Mouse (Mus musculus): ENCODE results near the gene Gm45711. TPM values are rescaled to one million over a fixed set of nuclear protein-coding genes. Genes with fewer than 3 reads are reported as not detected.

The Gm45711 gene
- polyA plus RNA-seq, 1 experiment: not detected

DNA sequence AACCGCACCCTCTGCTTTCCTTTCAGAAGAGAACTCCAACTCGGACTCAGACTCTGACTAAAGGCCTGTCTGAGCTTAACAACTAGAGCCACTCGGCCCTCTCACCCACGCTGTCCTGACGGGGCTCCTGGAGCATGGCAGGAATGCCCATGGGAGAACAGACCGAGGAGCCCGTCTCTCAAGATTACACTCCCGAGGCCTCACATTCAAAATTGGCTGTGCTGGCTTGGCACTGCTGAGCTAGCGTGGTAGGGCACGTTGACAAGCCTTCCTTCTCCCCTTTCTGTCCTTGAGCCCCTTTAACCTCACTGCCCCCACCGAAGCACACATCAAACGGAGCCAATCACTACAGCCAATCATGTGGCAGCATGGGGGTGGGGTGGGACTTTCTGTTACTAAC, 36.8 kb upstream of the Gm45711 start:
- no peaks in the 10 kb centered on the region for H3K4me1 ChIP-seq (ENCODE audit: control insufficient read depth, insufficient read depth, low read length)
- H3K4me3 ChIP-seq (ENCODE audit: low read depth, low read length): no peak overlapping the region
- no peaks in the 10 kb centered on the region for H3K9me3 ChIP-seq (replicated peaks; ENCODE audit: control insufficient read depth, insufficient read depth, low read length, poor library complexity, severe bottlenecking)
- H3K9ac ChIP-seq (ENCODE audit: low read depth, poor library complexity, severe bottlenecking): no peak overlapping the region
- no peak overlapping the region for H3K27ac ChIP-seq (ENCODE audit: insufficient read depth, low read length)
- H3K36me3 ChIP-seq (ENCODE audit: control insufficient read depth, insufficient read depth, low read length, poor library complexity, severe bottlenecking): no peaks in the 10 kb centered on the region; the same call in 1 of the 2 replicates
- H3K27me3 ChIP-seq (ENCODE audit: control insufficient read depth, insufficient read depth, low read length, poor library complexity, severe bottlenecking): no peaks in the 10 kb centered on the region
- no peak for TF ChIP-seq POLR2A (IDR thresholded peaks at IDR 0.05; ENCODE audit: insufficient read depth, low read length)
- TF ChIP-seq CTCF (IDR thresholded peaks at IDR 0.05; ENCODE audit: low read depth, low read length): no peak
- TF ChIP-seq EP300 (IDR thresholded peaks at IDR 0.05; ENCODE audit: insufficient read depth, low read depth, low read length): no peak

DNA sequence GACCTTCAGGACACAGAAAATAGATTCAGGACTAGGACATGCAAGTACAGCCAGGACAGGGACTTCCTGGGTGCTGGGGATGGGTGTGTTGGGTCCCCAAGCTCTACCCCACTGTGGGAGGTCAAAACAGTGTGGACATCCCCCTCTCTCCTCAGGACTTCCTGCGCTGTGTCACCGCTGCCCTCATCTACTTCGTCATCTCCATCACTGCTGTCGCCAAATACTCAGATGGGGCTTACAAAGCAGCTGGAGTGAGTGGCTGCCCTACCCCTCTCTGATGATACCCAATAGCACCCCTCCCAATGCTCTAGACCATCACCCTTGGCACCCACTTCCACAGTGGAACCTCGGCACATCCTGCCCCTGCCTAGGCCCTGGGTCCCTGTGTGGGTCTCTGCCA, 34.7 kb upstream of the Gm45711 start:
- no peak overlapping the region for H3K27ac ChIP-seq (ENCODE audit: insufficient read depth, low read length)
- H3K4me1 ChIP-seq (ENCODE audit: control insufficient read depth, insufficient read depth, low read length): no peaks in the 10 kb centered on the region
- H3K27me3 ChIP-seq (ENCODE audit: control insufficient read depth, insufficient read depth, low read length, poor library complexity, severe bottlenecking): no peaks in the 10 kb centered on the region
- no peaks in the 10 kb centered on the region for H3K9me3 ChIP-seq (replicated peaks; ENCODE audit: control insufficient read depth, insufficient read depth, low read length, poor library complexity, severe bottlenecking)
- no peak for TF ChIP-seq CTCF (IDR thresholded peaks at IDR 0.05; ENCODE audit: low read depth, low read length)
- no peak for TF ChIP-seq EP300 (IDR thresholded peaks at IDR 0.05; ENCODE audit: insufficient read depth, low read depth, low read length)
- no peak for TF ChIP-seq POLR2A (IDR thresholded peaks at IDR 0.05; ENCODE audit: insufficient read depth, low read length)
- H3K9ac ChIP-seq (ENCODE audit: low read depth, poor library complexity, severe bottlenecking): no peak overlapping the region
- H3K4me3 ChIP-seq (ENCODE audit: low read depth, low read length): no peak overlapping the region
- no peaks in the 10 kb centered on the region for H3K36me3 ChIP-seq (ENCODE audit: control insufficient read depth, insufficient read depth, low read length, poor library complexity, severe bottlenecking)

DNA sequence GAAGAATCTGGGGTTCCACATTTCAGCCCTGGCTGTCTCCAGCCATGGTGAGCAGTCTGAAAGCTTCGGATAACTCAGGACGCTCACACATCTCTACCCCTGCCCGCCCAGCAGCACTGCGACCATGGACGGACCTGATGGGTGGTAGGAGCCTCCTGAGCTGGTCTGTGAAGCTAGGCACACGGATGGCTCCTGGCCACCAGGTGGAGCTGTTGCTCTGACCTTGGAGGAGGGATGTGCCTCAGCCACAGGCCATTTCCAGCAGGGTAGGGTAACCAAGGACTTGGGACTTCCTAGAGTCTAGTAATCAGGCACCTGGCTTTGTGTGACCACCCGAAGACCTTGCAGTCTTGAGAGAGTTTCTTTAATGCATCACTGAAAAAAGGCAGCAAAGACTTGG, 34.1 kb upstream of the Gm45711 start:
- Histone ChIP-seq H3K27ac (ENCODE audit: insufficient read depth, low read length) (no peak overlapping the region), H3K4me1 (ENCODE audit: control insufficient read depth, insufficient read depth, low read length) (no peaks in the 10 kb centered on the region), H3K27me3 (ENCODE audit: control insufficient read depth, insufficient read depth, low read length, poor library complexity, severe bottlenecking) (no peaks in the 10 kb centered on the region), H3K4me3 (ENCODE audit: low read depth, low read length) (no peak overlapping the region), H3K36me3 (ENCODE audit: control insufficient read depth, insufficient read depth, low read length, poor library complexity, severe bottlenecking) (no peaks in the 10 kb centered on the region), H3K9ac (ENCODE audit: low read depth, poor library complexity, severe bottlenecking) (no peak overlapping the region), H3K9me3 (replicated peaks; ENCODE audit: control insufficient read depth, insufficient read depth, low read length, poor library complexity, severe bottlenecking) (no peaks in the 10 kb centered on the region)
- TF ChIP-seq POLR2A (IDR thresholded peaks at IDR 0.05; ENCODE audit: insufficient read depth, low read length) (no peak), CTCF (IDR thresholded peaks at IDR 0.05; ENCODE audit: low read depth, low read length) (peak; percentile 98), EP300 (IDR thresholded peaks at IDR 0.05; ENCODE audit: insufficient read depth, low read depth, low read length) (0 out of 2 replicates have a peak, but pooled peaks have one; percentile 51)

DNA sequence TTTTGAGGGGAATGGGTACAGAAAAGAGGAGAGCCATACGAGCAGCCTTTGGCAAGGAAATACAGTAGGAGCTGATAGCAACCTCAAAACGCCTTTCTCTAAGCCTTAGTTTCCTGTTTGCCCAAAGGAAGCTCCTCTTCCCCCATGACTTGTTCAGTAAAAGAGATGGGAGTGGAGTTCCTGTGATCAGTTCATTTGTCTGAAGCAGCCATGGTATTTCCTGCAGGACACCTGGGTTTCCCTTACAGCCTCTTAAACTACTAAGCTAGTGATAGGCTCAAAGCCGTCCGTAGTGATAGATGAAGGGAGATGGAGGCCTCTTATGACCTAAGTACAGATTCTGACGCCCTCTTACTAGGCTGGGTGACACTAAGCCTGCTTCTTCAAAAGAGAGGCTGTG, 32.5 kb upstream of the Gm45711 start:
- Histone ChIP-seq H3K36me3 (ENCODE audit: control insufficient read depth, insufficient read depth, low read length, poor library complexity, severe bottlenecking) (no peaks in the 10 kb centered on the region), H3K9me3 (replicated peaks; ENCODE audit: control insufficient read depth, insufficient read depth, low read length, poor library complexity, severe bottlenecking) (no peaks in the 10 kb centered on the region), H3K4me3 (ENCODE audit: low read depth, low read length) (no peak overlapping the region), H3K4me1 (ENCODE audit: control insufficient read depth, insufficient read depth, low read length) (no peaks in the 10 kb centered on the region), H3K27ac (ENCODE audit: insufficient read depth, low read length) (no peak overlapping the region), H3K9ac (ENCODE audit: low read depth, poor library complexity, severe bottlenecking) (no peak overlapping the region), H3K27me3 (ENCODE audit: control insufficient read depth, insufficient read depth, low read length, poor library complexity, severe bottlenecking) (no peaks in the 10 kb centered on the region)
- TF ChIP-seq CTCF (IDR thresholded peaks at IDR 0.05; ENCODE audit: low read depth, low read length): no peak
- no peak for TF ChIP-seq POLR2A (IDR thresholded peaks at IDR 0.05; ENCODE audit: insufficient read depth, low read length)
- TF ChIP-seq EP300 (IDR thresholded peaks at IDR 0.05; ENCODE audit: insufficient read depth, low read depth, low read length): no peak

DNA sequence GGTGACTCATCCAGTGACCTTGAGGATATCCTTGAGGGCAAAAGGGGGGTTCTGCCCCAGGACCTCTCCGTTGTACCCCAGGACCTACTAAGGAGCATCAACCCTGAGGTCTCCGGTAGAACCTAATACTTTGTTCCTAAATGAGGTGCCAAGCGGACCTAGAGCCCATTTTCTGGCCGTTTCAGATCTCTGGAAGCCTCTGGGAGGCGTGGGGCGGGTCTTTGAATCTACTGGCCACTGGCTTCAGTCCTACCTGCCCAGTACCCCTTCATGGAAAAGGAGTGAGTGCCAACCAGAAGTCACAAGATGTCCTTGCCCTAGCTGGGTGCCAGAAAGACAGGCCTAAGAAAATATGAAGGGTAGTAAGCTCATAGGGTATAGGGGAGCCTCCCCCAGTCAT, 31.8 kb upstream of the Gm45711 start:
- Histone ChIP-seq H3K9ac (ENCODE audit: low read depth, poor library complexity, severe bottlenecking) (peak overlapping the region; percentile 62; the same call in 1 of the 2 replicates), H3K27ac (ENCODE audit: insufficient read depth, low read length) (no peak overlapping the region), H3K27me3 (ENCODE audit: control insufficient read depth, insufficient read depth, low read length, poor library complexity, severe bottlenecking) (no peaks in the 10 kb centered on the region), H3K36me3 (ENCODE audit: control insufficient read depth, insufficient read depth, low read length, poor library complexity, severe bottlenecking) (no peaks in the 10 kb centered on the region), H3K9me3 (replicated peaks; ENCODE audit: control insufficient read depth, insufficient read depth, low read length, poor library complexity, severe bottlenecking) (no peaks in the 10 kb centered on the region), H3K4me1 (ENCODE audit: control insufficient read depth, insufficient read depth, low read length) (no peaks in the 10 kb centered on the region), H3K4me3 (ENCODE audit: low read depth, low read length) (peak overlapping the region; percentile 74; the same call in 1 of the 2 replicates)
- TF ChIP-seq CTCF (IDR thresholded peaks at IDR 0.05; ENCODE audit: low read depth, low read length) (no peak), POLR2A (IDR thresholded peaks at IDR 0.05; ENCODE audit: insufficient read depth, low read length) (no peak), EP300 (IDR thresholded peaks at IDR 0.05; ENCODE audit: insufficient read depth, low read depth, low read length) (no peak)

DNA sequence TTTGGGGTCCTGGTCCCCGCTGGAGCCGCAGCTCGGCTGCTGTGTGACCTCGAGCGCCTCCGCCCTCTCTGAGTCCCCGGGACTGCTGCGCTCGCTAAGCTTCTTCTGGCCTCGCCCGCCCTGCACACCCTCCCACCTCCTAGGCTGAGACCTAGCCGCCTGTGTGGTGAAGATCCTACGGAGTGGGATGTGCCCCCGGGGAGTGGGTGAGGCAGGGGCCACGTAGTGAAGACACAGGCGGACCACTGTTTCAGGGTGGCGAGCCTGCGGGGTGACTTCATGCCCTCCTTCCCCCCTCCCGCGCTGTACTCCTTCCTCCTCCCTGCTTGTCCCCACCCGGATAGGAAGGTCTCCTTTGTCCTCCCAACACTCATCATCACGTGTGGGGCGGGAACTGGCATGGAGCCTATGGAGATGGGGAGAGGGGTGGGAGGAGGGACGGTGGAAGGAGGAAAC, 31.3 kb upstream of the Gm45711 start:
- Histone ChIP-seq H3K27ac (ENCODE audit: insufficient read depth, low read length) (no peak overlapping the region), H3K9ac (ENCODE audit: low read depth, poor library complexity, severe bottlenecking) (peak overlapping the region; percentile 62), H3K4me3 (ENCODE audit: low read depth, low read length) (peak overlapping the region; percentile 74)

More for the DNA sequence above, 31.3 kb upstream of the Gm45711 start:
- Histone ChIP-seq H3K36me3 (ENCODE audit: control insufficient read depth, insufficient read depth, low read length, poor library complexity, severe bottlenecking) (no peaks in the 10 kb centered on the region), H3K4me1 (ENCODE audit: control insufficient read depth, insufficient read depth, low read length) (no peaks in the 10 kb centered on the region), H3K27me3 (ENCODE audit: control insufficient read depth, insufficient read depth, low read length, poor library complexity, severe bottlenecking) (no peaks in the 10 kb centered on the region), H3K9me3 (replicated peaks; ENCODE audit: control insufficient read depth, insufficient read depth, low read length, poor library complexity, severe bottlenecking) (no peaks in the 10 kb centered on the region)
- TF ChIP-seq EP300 (IDR thresholded peaks at IDR 0.05; ENCODE audit: insufficient read depth, low read depth, low read length) (no peak), POLR2A (IDR thresholded peaks at IDR 0.05; ENCODE audit: insufficient read depth, low read length) (no peak), CTCF (IDR thresholded peaks at IDR 0.05; ENCODE audit: low read depth, low read length) (no peak)
